Mouse (Mus musculus): ENCODE data around the gene Rasd1.

- no peak for TF ChIP-seq POLR2A (IDR thresholded peaks at IDR 0.05; ENCODE audit: borderline replicate concordance, extremely low read depth, low read depth, low read length)
- no peak for TF ChIP-seq CTCF (IDR thresholded peaks at IDR 0.05; ENCODE audit: insufficient read depth, low read length)
These were observed 1.3 kb upstream of the Rasd1 start for GRCm38 (mm10) chr11:59966102-59966483.
